In genomic region chr6:124414927-124415325, GRCm38 (mm10) we compare ENCODE assay signal across 8 mouse cellular contexts. TPM values are rescaled to one million over a fixed set of nuclear protein-coding genes. Genes with fewer than 3 reads are reported as not detected.
DNase-seq lines count a peak whose midpoint lies in the region; ATAC-seq lines count a peak whose summit lies in the region.

Pex5 (minus strand) TSS chr6:124415067.

- H3K9ac ChIP-seq in hindbrain, embryonic 13.5 days: peak within 1 kb of the TSS; percentile 88

- H3K36me3 ChIP-seq in hindbrain, embryonic 13.5 days: peaks cover 20% of the 10 kb centered on the region

- peak within 1 kb of the TSS; percentile 87 for H3K4me3 ChIP-seq in hindbrain, embryonic 13.5 days

- H3K27me3 ChIP-seq in hindbrain, embryonic 13.5 days: no peaks in the 10 kb centered on the region

- DNase-seq in NIH3T3 (ENCODE audit: low read depth): peak; percentile 99
- DNase-seq in cerebellum, postnatal 10 days: peak; percentile 98 to 99
- DNase-seq in frontal cortex, postnatal 14 days (ENCODE audit: low spot score in 2 of 2): peak; percentile 92 to 95
- peak; percentile 85 to 86 for DNase-seq in layer of hippocampus, postnatal 25 days (ENCODE audit: extremely low spot score in 1 of 2, low spot score in 1 of 2)
- DNase-seq in lung, postnatal 25 days (ENCODE audit: low spot score): peak; percentile 97
- DNase-seq in retina, embryonic 14.5 days (ENCODE audit: low spot score): peak; percentile 97
- DNase-seq in thymus, postnatal 4 days: peak; percentile 97

- H3K9me3 ChIP-seq in hindbrain, embryonic 13.5 days: no peaks in the 10 kb centered on the region

- peaks cover 26% of the 10 kb centered on the region for H3K4me1 ChIP-seq in hindbrain, embryonic 13.5 days (replicated peaks)

- peak within 1 kb of the TSS; percentile 84 for H3K27ac ChIP-seq in hindbrain, embryonic 13.5 days

- peak; percentile 97 for ATAC-seq in hindbrain, embryonic 13.5 days (ENCODE audit: low FRiP score)

- peak within 1 kb of the TSS; percentile 77 for H3K4me2 ChIP-seq in hindbrain, embryonic 13.5 days

- under 1% methylated on average over 19 of the region's 36 CpGs for WGBS in hindbrain, embryonic 13.5 days

RNA-seq across cellular contexts. Expression of gene Pex5, which starts in this region (rescaled TPM):
- polyA plus RNA-seq in hindbrain, embryonic 13.5 days (2015; fragmentation: Nextera tagmentation; extraction: Ambion mirVana): 70.5 TPM in 2 replicates
- 10 to 100 TPM; 55.5 to 58.9 TPM for total RNA-seq in layer of hippocampus, postnatal 25 days (2021)

Comparison
In these comparisons a context has a peak if more than half of its experiments do, and no peak if none do; other contexts are left out.
1. Peak in every context shown above with its lines: DNase-seq, ATAC-seq, H3K4me3 ChIP-seq and H3K27ac ChIP-seq.